Mouse (Mus musculus): ENCODE results near the gene Vmn2r40.
"Not testable (repeated sequence)": the region's sequence is repeated elsewhere in the genome, so short reads cannot be mapped to it uniquely, and the experiment has no call there.

The Vmn2r40 gene

GRCm38 (mm10) chr7:8931335-8931734, at the start of gene Vmn2r40:
TSS of gene Vmn2r40 (minus strand) at chr7:8931435.
- DNase-seq (ENCODE audit: low spot score in 2 of 2) = not testable (repeated sequence)
